ENCODE assay signal across 27 mouse cellular contexts in genomic region chr3:84593274-84593673, GRCm38 (mm10). TPM values are rescaled to one million over a fixed set of nuclear protein-coding genes. Genes with fewer than 3 reads are reported as not detected.
DNase-seq lines count a peak whose midpoint lies in the region; ATAC-seq and TF ChIP-seq lines count a peak whose summit lies in the region.
"Had no signal": no experiment of that assay in that cellular context is flagged by ENCODE, and none has a peak within 500 bp of the region (broad histone marks: within the 10 kb centered on the region; RNA-seq: fewer than 3 reads in every experiment).

Gene Tigd4 (plus strand): TSS chr3:84593574.

- H3K4me3 ChIP-seq in gastrocnemius, adult 2 months, result peak within 1 kb of the TSS; percentile 71; the same call in 1 of the 2 replicates
- H3K4me3 ChIP-seq in heart, postnatal 0 days (ENCODE audit: low read depth, low read length), result no peak within 1 kb of the TSS
- H3K4me3 ChIP-seq: hindbrain, embryonic 12.5 days; hindbrain, embryonic 15.5 days had no signal

- TF ChIP-seq CTCF in gastrocnemius, adult 2 months (IDR thresholded peaks at IDR 0.05), result no peak
- no peak for TF ChIP-seq CTCF in heart, postnatal 0 days (IDR thresholded peaks at IDR 0.05; ENCODE audit: low read depth)

- no peak for ATAC-seq in heart, postnatal 0 days (ENCODE audit: insufficient read depth, low read depth)
- ATAC-seq: activated CD4-positive, CD25-positive, alpha-beta regulatory T cell, adult 4 months; forebrain, embryonic 15.5 days had no signal

- no peaks in the 10 kb centered on the region for H3K9me3 ChIP-seq in heart, postnatal 0 days (replicated peaks; ENCODE audit: control insufficient read depth, low read length)
- H3K9me3 ChIP-seq: embryonic facial prominence, embryonic 10.5 days; embryonic facial prominence, embryonic 13.5 days; forebrain, embryonic 12.5 days; forebrain, embryonic 15.5 days; heart, embryonic 10.5 days; hindbrain, embryonic 12.5 days; hindbrain, embryonic 15.5 days had no signal

- 49% methylated on average over 2 of the region's 2 CpGs for WGBS in heart, postnatal 0 days

- H3K27ac ChIP-seq in gastrocnemius, adult 2 months, result no peak within 1 kb of the TSS; the same call in 1 of the 2 replicates
- peak within 1 kb of the TSS; percentile 50 for H3K27ac ChIP-seq in heart, postnatal 0 days (ENCODE audit: low read depth)
- H3K27ac ChIP-seq: embryonic facial prominence, embryonic 10.5 days; forebrain, embryonic 12.5 days; forebrain, embryonic 15.5 days; hindbrain, embryonic 12.5 days; hindbrain, embryonic 15.5 days had no signal

- no peak within 1 kb of the TSS for H3K9ac ChIP-seq in heart, postnatal 0 days (replicated peaks; ENCODE audit: low read depth, low read length)
- H3K9ac ChIP-seq: forebrain, embryonic 12.5 days; forebrain, embryonic 15.5 days; hindbrain, embryonic 12.5 days; hindbrain, embryonic 15.5 days had no signal

- no peak for TF ChIP-seq EP300 in heart, postnatal 0 days (IDR thresholded peaks at IDR 0.05; ENCODE audit: low read depth)

- H3K36me3 ChIP-seq in heart, postnatal 0 days (replicated peaks; ENCODE audit: control insufficient read depth, insufficient read depth, low read length), result no peaks in the 10 kb centered on the region
- H3K36me3 ChIP-seq: embryonic facial prominence, embryonic 10.5 days; embryonic facial prominence, embryonic 13.5 days; forebrain, embryonic 12.5 days; forebrain, embryonic 15.5 days; heart, embryonic 10.5 days; hindbrain, embryonic 12.5 days; hindbrain, embryonic 15.5 days had no signal

- no peak within 1 kb of the TSS for H3K4me2 ChIP-seq in heart, postnatal 0 days (ENCODE audit: low read depth, low read length)

- no peak for DNase-seq in gastrocnemius, adult 2 months
- DNase-seq in gastrocnemius, postnatal 25 days, result no peak
- DNase-seq in gastrocnemius, postnatal 4 days (ENCODE audit: low spot score in 2 of 2), result no peak
- no peak for DNase-seq in gastrocnemius, adult 8-10 months (ENCODE audit: low spot score in 2 of 2)
- DNase-seq in heart, postnatal 0 days (ENCODE audit: low spot score), result no peak
- DNase-seq in heart, adult 9 months (ENCODE audit: low spot score in 2 of 2), result no peak
- DNase-seq: adrenal gland, adult 8-10 months; adrenal gland, postnatal 25 days; cerebellum, adult 11-12 months; cerebellum, adult 8-10 months; cerebellum, postnatal 10 days; cerebellum, postnatal 36 days; embryo, embryonic 11 days; kidney, adult 11 months; kidney, adult 8-10 months had no signal

- intact Hi-C loops in gastrocnemius, adult 2 months (cut with DNase I), result no loop called here

- H3K4me1 ChIP-seq in heart, postnatal 0 days (ENCODE audit: control insufficient read depth, insufficient read depth), result peaks cover 6% of the 10 kb centered on the region

- H3K27me3 ChIP-seq in heart, postnatal 0 days (ENCODE audit: control insufficient read depth, insufficient read depth, low read length), result no peaks in the 10 kb centered on the region
- H3K27me3 ChIP-seq: embryonic facial prominence, embryonic 13.5 days; hindbrain, embryonic 12.5 days; hindbrain, embryonic 15.5 days had no signal

RNA-seq across cellular contexts. Expression of gene Tigd4, which starts in this region (rescaled TPM):
- total RNA-seq in gastrocnemius, adult 2 months (2021), result 10 to 100 TPM in 1 of 2 experiments, 1 to 10 TPM in 1; 6.0 to 18.3 TPM
- total RNA-seq in gastrocnemius, postnatal 25 days (2021), result 10 to 100 TPM in 1 of 2 experiments, 1 to 10 TPM in 1; 5.5 to 11.2 TPM
- 10 to 100 TPM; 15.5 to 19.9 TPM for total RNA-seq in gastrocnemius, postnatal 4 days (2021)
- total RNA-seq in gastrocnemius, adult 8-10 months (2022), result 10 to 100 TPM in 1 of 4 experiments, 1 to 10 TPM in 3; 9.2 to 11.0 (median 9.7) TPM
- total RNA-seq in heart, postnatal 0 days (2014; rRNA removed; ENCODE audit: low replicate concordance), result 0.15 and 1.3 TPM in 2 replicates
- 0.29 and 0.34 TPM in 2 replicates for polyA plus RNA-seq in heart, postnatal 0 days (2015; fragmentation: Nextera tagmentation; extraction: Ambion mirVana)
- total RNA-seq: ES-E14; hematopoietic stem cell, adult 5-6 weeks had no signal
- polyA plus RNA-seq: activated CD4-positive, CD25-positive, alpha-beta regulatory T cell, adult 4 months; erythroblast, embryonic 14.5 days; forebrain, embryonic 12.5 days; heart, embryonic 10.5 days; hindbrain, embryonic 12.5 days; hindbrain, embryonic 15.5 days; intestine, embryonic 14.5 days had no signal
